Mouse (Mus musculus): ENCODE measurements around the gene Cabcoco1. TPM values are rescaled to one million over a fixed set of nuclear protein-coding genes. Genes with fewer than 3 reads are reported as not detected.
A peak's percentile ranks its signal among the peaks of the same experiment; 100 is the strongest.

Gene Cabcoco1
- 0.58 and 1.1 TPM in 2 replicates for polyA plus RNA-seq (2014; fragmentation: Nextera tagmentation; extraction: Ambion mirVana)

GRCm38 (mm10) chr10:68541139-68541942 lies at the start of gene Cabcoco1:
Cabcoco1 (minus strand) TSS chr10:68541896.
- H3K27ac ChIP-seq (ENCODE audit: low read depth, low read length) = no peak within 1 kb of the TSS
- H3K27me3 ChIP-seq (replicated peaks; ENCODE audit: control insufficient read depth, insufficient read depth, low read length) = no peaks in the 10 kb centered on the region
- ATAC-seq (replicated peaks; ENCODE audit: low FRiP score) (peak; percentile 66), DNase-seq (ENCODE audit: low spot score) (peak; percentile 50)
- H3K9ac ChIP-seq (ENCODE audit: low read depth, low read length) = peak within 1 kb of the TSS; percentile 37; the same call in 1 of the 2 replicates
- H3K4me3 ChIP-seq (ENCODE audit: low read depth, low read length) = peak within 1 kb of the TSS; percentile 37
- H3K4me1 ChIP-seq (replicated peaks; ENCODE audit: control insufficient read depth, insufficient read depth, low read length) = peaks cover 4% of the 10 kb centered on the region; the same call in 1 of the 2 replicates
- no peaks in the 10 kb centered on the region for H3K36me3 ChIP-seq (ENCODE audit: control insufficient read depth, insufficient read depth, low read length)
- WGBS = 7% methylated on average over 17 of the region's 17 CpGs
- H3K4me2 ChIP-seq = peak within 1 kb of the TSS; percentile 72
- no peaks in the 10 kb centered on the region for H3K9me3 ChIP-seq (ENCODE audit: control insufficient read depth, low read length)

- no peak overlapping the region for H3K27ac ChIP-seq (ENCODE audit: low read depth, low read length)
- 85% methylated on average over 11 of the region's 11 CpGs for WGBS
- no peak overlapping the region for H3K9ac ChIP-seq (ENCODE audit: low read depth, low read length)
- ATAC-seq (replicated peaks; ENCODE audit: low FRiP score) = no peak
- H3K9me3 ChIP-seq (ENCODE audit: control insufficient read depth, low read length) = no peaks in the 10 kb centered on the region
- no peak overlapping the region for H3K4me3 ChIP-seq (ENCODE audit: low read depth, low read length)
- no peak overlapping the region for H3K4me2 ChIP-seq
- no peak for DNase-seq (ENCODE audit: low spot score)
- no peaks in the 10 kb centered on the region for H3K36me3 ChIP-seq (ENCODE audit: control insufficient read depth, insufficient read depth, low read length)
- no peaks in the 10 kb centered on the region for H3K4me1 ChIP-seq (replicated peaks; ENCODE audit: control insufficient read depth, insufficient read depth, low read length)
- H3K27me3 ChIP-seq (replicated peaks; ENCODE audit: control insufficient read depth, insufficient read depth, low read length) = no peaks in the 10 kb centered on the region
Observed at GRCm38 (mm10) chr10:68589530-68590252, 48.0 kb upstream of the Cabcoco1 start.

- Histone ChIP-seq H3K27ac (ENCODE audit: low read depth, low read length) (no peak overlapping the region), H3K4me3 (ENCODE audit: low read depth, low read length) (no peak overlapping the region), H3K27me3 (replicated peaks; ENCODE audit: control insufficient read depth, insufficient read depth, low read length) (no peaks in the 10 kb centered on the region), H3K36me3 (ENCODE audit: control insufficient read depth, insufficient read depth, low read length) (no peaks in the 10 kb centered on the region), H3K4me1 (replicated peaks; ENCODE audit: control insufficient read depth, insufficient read depth, low read length) (no peaks in the 10 kb centered on the region), H3K9me3 (ENCODE audit: control insufficient read depth, low read length) (no peaks in the 10 kb centered on the region), H3K9ac (ENCODE audit: low read depth, low read length) (no peak overlapping the region), H3K4me2 (no peak overlapping the region)
- DNase-seq (ENCODE audit: low spot score) = no peak
- no peak for ATAC-seq (replicated peaks; ENCODE audit: low FRiP score)
- 80% methylated on average over 4 of the region's 4 CpGs for WGBS
Observed at GRCm38 (mm10) chr10:68587416-68588040, 45.8 kb upstream of the Cabcoco1 start.

- H3K9ac ChIP-seq (ENCODE audit: low read depth, low read length) = no peak overlapping the region
- WGBS = 84% methylated on average over 9 of the region's 9 CpGs
- ATAC-seq (replicated peaks; ENCODE audit: low FRiP score) = no peak
- H3K36me3 ChIP-seq (ENCODE audit: control insufficient read depth, insufficient read depth, low read length) = no peaks in the 10 kb centered on the region
- no peaks in the 10 kb centered on the region for H3K27me3 ChIP-seq (replicated peaks; ENCODE audit: control insufficient read depth, insufficient read depth, low read length)
- no peak overlapping the region for H3K27ac ChIP-seq (ENCODE audit: low read depth, low read length)
- H3K4me2 ChIP-seq = no peak overlapping the region
- no peak overlapping the region for H3K4me3 ChIP-seq (ENCODE audit: low read depth, low read length)
- DNase-seq (ENCODE audit: low spot score) = no peak
- H3K4me1 ChIP-seq (replicated peaks; ENCODE audit: control insufficient read depth, insufficient read depth, low read length) = no peaks in the 10 kb centered on the region
- no peaks in the 10 kb centered on the region for H3K9me3 ChIP-seq (ENCODE audit: control insufficient read depth, low read length)
Observed at GRCm38 (mm10) chr10:68577321-68577720, 35.6 kb upstream of the Cabcoco1 start.

- ATAC-seq (replicated peaks; ENCODE audit: low FRiP score) = no peak
- H3K36me3 ChIP-seq (ENCODE audit: control insufficient read depth, insufficient read depth, low read length) = no peaks in the 10 kb centered on the region
- no peak overlapping the region for H3K9ac ChIP-seq (ENCODE audit: low read depth, low read length)
- DNase-seq (ENCODE audit: low spot score) = no peak
- H3K4me3 ChIP-seq (ENCODE audit: low read depth, low read length) = no peak overlapping the region
- H3K9me3 ChIP-seq (ENCODE audit: control insufficient read depth, low read length) = no peaks in the 10 kb centered on the region; the same call in 1 of the 2 replicates
- no peaks in the 10 kb centered on the region for H3K4me1 ChIP-seq (replicated peaks; ENCODE audit: control insufficient read depth, insufficient read depth, low read length)
- H3K4me2 ChIP-seq = no peak overlapping the region
- H3K27me3 ChIP-seq (replicated peaks; ENCODE audit: control insufficient read depth, insufficient read depth, low read length) = no peaks in the 10 kb centered on the region
- no peak overlapping the region for H3K27ac ChIP-seq (ENCODE audit: low read depth, low read length)
Observed at GRCm38 (mm10) chr10:68568172-68568571, 26.5 kb upstream of the Cabcoco1 start.

- Histone ChIP-seq H3K4me1 (replicated peaks; ENCODE audit: control insufficient read depth, insufficient read depth, low read length) (no peaks in the 10 kb centered on the region), H3K36me3 (ENCODE audit: control insufficient read depth, insufficient read depth, low read length) (no peaks in the 10 kb centered on the region), H3K27me3 (replicated peaks; ENCODE audit: control insufficient read depth, insufficient read depth, low read length) (no peaks in the 10 kb centered on the region), H3K4me3 (ENCODE audit: low read depth, low read length) (no peak overlapping the region), H3K27ac (ENCODE audit: low read depth, low read length) (no peak overlapping the region), H3K9ac (ENCODE audit: low read depth, low read length) (no peak overlapping the region), H3K4me2 (no peak overlapping the region), H3K9me3 (ENCODE audit: control insufficient read depth, low read length) (no peaks in the 10 kb centered on the region)
- DNase-seq (ENCODE audit: low spot score) (no peak), ATAC-seq (replicated peaks; ENCODE audit: low FRiP score) (no peak)
- 83% methylated on average over 5 of the region's 5 CpGs for WGBS
Observed at GRCm38 (mm10) chr10:68562344-68562743, 20.6 kb upstream of the Cabcoco1 start.

GRCm38 (mm10) chr10:68558828-68559219 lies 17.1 kb upstream of the Cabcoco1 start:
- H3K4me1 ChIP-seq (replicated peaks; ENCODE audit: control insufficient read depth, insufficient read depth, low read length) = no peaks in the 10 kb centered on the region
- H3K9ac ChIP-seq (ENCODE audit: low read depth, low read length) = no peak overlapping the region
- no peak for ATAC-seq (replicated peaks; ENCODE audit: low FRiP score)
- no peaks in the 10 kb centered on the region for H3K27me3 ChIP-seq (replicated peaks; ENCODE audit: control insufficient read depth, insufficient read depth, low read length)
- no peak overlapping the region for H3K27ac ChIP-seq (ENCODE audit: low read depth, low read length)
- H3K36me3 ChIP-seq (ENCODE audit: control insufficient read depth, insufficient read depth, low read length) = no peaks in the 10 kb centered on the region
- no peaks in the 10 kb centered on the region for H3K9me3 ChIP-seq (ENCODE audit: control insufficient read depth, low read length)
- no peak overlapping the region for H3K4me3 ChIP-seq (ENCODE audit: low read depth, low read length)
- 71% methylated on average over 4 of the region's 4 CpGs for WGBS
- no peak for DNase-seq (ENCODE audit: low spot score)
- H3K4me2 ChIP-seq = no peak overlapping the region

- Histone ChIP-seq H3K36me3 (ENCODE audit: control insufficient read depth, insufficient read depth, low read length) (no peaks in the 10 kb centered on the region), H3K4me1 (replicated peaks; ENCODE audit: control insufficient read depth, insufficient read depth, low read length) (no peaks in the 10 kb centered on the region), H3K27ac (ENCODE audit: low read depth, low read length) (no peak overlapping the region), H3K4me3 (ENCODE audit: low read depth, low read length) (no peak overlapping the region), H3K9ac (ENCODE audit: low read depth, low read length) (no peak overlapping the region), H3K27me3 (replicated peaks; ENCODE audit: control insufficient read depth, insufficient read depth, low read length) (no peaks in the 10 kb centered on the region), H3K9me3 (ENCODE audit: control insufficient read depth, low read length) (no peaks in the 10 kb centered on the region), H3K4me2 (no peak overlapping the region)
- DNase-seq (ENCODE audit: low spot score) (no peak), ATAC-seq (replicated peaks; ENCODE audit: low FRiP score) (no peak)
- 76% methylated on average over 13 of the region's 13 CpGs for WGBS
Observed at GRCm38 (mm10) chr10:68558105-68558827, 16.6 kb upstream of the Cabcoco1 start.
